Mouse (Mus musculus) ovary, postnatal 36 days (tissue): Measurements from ENCODE around the gene Syngr3.
"Not testable (repeated sequence)": the region's sequence is repeated elsewhere in the genome, so short reads cannot be mapped to it uniquely, and the experiment has no call there.

ENCODE experiments used
- DNase-seq: peaks from one replicate; pipeline ENCODE4 v3.0.0; 2022; ENCODE audit warnings: low spot score, mixed read lengths

The Syngr3 gene

GRCm38 (mm10) chr17:24689251-24690081 is at the start of gene Syngr3:
Syngr3 (minus strand) TSS chr17:24689955.
- no peak for DNase-seq

DNA sequence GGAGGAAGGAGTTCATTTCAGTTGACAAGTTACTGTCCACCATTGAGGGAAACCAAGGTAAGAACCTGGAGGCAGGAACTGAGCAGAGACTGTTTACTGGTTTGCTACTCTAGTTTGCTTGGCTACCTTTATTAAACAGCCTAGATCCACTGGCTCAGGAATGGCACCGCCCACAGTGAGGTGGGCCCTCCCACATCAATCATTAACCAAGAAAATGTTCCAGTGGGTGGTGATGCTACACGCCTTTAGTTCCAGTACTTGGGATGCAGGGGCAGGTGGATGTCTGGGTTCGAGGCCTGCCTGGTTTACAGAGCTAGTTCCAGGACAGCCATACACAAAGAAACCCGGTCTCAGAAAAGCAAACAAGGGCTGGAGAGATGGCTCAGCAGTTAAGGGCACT is 48.5 kb upstream of the Syngr3 start:
- DNase-seq = no peak

GRCm38 (mm10) chr17:24737135-24737810 is 47.5 kb upstream of the Syngr3 start:
- no peak for DNase-seq

GRCm38 (mm10) chr17:24736330-24737051 is 46.7 kb upstream of the Syngr3 start, which contains the start of gene Msrb1:
Msrb1 (plus strand) TSS chr17:24736642.
- DNase-seq = peak; percentile 92

GRCm38 (mm10) chr17:24735446-24735845 is 45.7 kb upstream of the Syngr3 start:
- DNase-seq = no peak

DNA sequence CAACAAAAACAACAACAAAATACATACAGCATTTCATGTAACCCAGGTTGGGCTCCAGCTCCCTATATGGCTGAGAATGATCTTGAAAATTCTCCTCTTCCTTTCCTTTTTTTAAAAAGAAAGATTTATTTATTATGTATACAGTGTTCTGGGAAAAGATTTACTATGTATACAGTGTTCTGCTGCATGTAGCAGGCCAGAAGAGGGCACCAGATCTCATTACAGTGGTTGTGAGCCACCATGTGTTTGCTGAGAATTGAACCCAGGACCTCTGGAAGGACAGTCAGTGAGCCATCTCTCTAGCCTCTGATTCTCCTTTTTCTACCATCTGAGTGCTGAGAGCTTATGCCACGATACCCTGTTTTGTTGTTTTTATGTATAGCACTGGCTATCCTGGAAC is 44.8 kb upstream of the Syngr3 start:
- DNase-seq = no peak

- no peak for DNase-seq
Measured at GRCm38 (mm10) chr17:24733434-24734050, 43.8 kb upstream of the Syngr3 start.

- DNase-seq = no peak
Measured at GRCm38 (mm10) chr17:24732233-24732935, 42.6 kb upstream of the Syngr3 start.

DNA sequence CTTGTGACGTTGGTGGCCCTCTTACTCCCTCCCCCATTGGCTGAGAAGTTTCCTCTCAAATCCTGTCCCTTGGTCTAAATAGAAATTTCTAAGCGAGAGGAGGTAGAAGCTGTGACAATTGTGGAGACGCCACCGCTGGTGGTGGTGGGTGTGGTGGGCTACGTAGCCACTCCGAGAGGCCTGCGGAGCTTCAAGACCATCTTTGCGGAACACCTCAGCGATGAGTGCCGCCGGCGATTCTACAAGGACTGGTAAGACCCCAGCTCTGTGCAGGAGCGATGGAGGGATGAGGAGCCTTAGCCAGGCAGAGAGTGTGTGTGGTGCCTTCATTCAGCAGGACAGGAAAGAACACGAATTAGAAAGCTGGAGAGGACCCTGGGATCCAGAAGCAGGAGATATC is 41.0 kb upstream of the Syngr3 start:
- no peak for DNase-seq

GRCm38 (mm10) chr17:24729067-24729466 is 39.3 kb upstream of the Syngr3 start:
- DNase-seq = no peak

DNA sequence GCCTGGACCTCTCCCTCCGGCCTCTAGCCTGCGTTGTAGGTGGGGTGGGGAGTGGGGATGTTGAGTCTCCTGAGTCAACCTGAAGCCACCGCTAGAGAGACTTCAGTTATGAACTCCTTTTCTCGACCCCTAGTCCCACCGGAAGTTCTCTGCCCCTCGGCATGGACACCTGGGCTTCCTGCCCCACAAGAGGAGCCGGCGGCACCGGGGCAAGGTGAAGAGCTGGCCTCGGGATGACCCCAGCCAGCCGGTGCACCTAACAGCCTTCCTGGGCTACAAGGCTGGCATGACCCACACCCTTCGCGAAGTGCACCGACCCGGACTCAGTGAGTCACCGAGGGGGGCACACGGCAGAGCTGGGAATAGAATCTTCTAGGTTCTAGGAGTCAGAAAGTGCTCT is 38.4 kb upstream of the Syngr3 start:
- no peak for DNase-seq

GRCm38 (mm10) chr17:24727618-24728017 is 37.9 kb upstream of the Syngr3 start, which contains the start of gene Rpl3l:
Rpl3l (plus strand) TSS chr17:24727820.
- DNase-seq = no peak

DNA sequence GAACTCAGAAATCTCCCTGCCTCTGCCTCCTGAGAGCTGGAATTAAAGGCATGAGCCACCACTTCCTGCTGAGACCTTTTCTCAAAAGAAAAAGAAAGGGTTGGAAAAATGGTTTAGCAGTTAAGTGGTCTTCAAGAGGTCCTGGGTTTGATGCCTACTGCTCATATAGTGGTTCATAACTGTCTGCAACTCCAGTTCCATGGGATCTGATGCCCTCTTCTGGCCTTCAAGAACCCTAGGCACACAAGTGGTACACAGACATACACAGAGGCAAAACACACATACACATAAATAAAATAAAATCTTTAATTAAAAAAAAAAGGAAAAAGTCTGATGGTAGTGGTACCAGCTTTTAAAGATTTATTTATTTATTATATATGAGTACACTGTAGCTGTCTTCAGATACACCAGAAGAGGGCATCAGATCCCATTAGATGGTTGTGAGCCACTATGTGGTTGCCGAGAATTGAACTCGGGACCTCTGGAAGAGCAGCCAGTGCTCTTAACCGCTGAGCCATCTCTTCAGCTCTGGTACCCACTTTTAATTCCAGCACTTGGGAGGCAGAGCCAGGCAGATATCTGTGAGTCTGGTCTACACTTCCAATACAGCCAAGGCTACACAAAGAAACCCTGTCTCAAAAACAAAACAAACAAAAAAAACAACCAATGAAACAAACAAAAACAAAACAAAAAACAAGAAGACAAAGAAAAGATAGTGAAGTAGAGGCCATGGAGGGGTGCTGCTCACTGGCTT is 36.1 kb upstream of the Syngr3 start:
- no peak for DNase-seq

DNA sequence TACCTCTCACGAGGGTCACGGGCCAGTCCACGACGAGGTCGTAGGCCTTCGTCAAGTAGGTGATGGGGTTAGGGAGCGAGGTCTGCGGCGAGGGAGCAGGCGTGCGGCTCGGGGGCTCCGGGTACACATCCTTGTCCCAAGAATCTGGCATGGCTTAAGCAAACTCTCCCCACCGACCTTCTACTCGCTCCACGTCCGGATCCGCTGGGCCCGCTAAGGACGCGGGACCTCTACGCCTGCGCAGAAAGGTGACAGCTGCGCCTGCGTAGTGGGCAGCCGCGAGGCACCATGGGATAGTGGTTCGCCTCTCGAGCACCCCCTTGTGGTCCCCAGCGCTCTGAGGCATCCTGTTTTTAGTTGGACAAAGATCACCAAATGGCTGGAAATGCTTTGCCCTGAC is 34.4 kb upstream of the Syngr3 start, which contains the start of gene Ndufb10:
Ndufb10 (minus strand) TSS at position 295 of the 400 bp plus-strand sequence.
- DNase-seq = peak; percentile 96

DNA sequence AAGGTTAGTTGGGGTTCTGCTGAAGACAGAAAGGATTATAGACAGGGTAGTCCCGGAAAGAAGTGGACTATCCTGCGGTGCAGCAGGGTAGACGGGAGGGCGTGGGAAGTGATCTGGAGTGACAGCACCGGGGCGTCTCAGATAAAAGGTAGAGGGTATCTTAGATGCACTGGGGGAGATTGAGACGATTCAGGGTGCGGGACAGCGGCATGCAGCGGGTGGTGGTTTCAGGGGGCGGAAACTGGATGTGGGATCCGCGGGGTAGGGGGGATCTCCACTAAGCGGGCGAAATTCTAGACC is 34.1 kb upstream of the Syngr3 start:
- DNase-seq = no peak

DNA sequence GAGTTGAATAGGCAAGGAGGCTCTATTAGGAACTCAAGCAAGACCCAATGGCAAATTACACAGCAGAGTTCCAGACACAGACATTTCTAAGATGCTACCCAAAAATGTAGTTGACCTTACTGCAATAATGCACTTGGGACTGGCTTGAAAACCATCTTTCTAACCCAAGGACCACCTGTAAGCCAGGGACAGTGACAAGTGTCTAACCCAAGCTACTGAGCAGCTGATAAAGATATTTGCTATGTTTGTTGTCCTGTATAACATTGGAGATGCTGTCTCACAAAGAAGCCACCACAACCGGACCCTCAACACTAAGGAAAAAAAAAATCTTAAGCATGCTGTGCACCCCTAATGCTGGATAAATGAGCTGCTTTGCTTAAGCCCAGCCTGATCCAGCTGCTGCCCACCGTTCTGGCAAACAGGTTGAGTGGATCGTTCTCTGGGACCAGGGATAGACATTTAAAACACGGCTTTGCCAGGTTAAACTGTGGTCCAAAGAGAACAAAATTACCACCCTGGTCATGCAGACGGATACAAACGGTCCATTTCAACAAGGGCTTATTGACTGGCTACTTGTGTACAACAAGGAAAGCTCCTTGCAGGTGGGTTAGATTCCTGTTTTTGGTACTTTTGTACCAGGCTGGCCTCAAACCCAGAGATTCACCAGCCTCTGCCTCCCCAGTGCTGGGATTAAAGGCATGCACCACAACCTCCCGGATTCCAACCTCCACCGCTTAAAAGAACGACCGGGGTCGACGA is 33.5 kb upstream of the Syngr3 start:
- DNase-seq = no peak

- DNase-seq = no peak
Measured at GRCm38 (mm10) chr17:24722220-24722924, 32.6 kb upstream of the Syngr3 start.

GRCm38 (mm10) chr17:24721383-24721955 is 31.7 kb upstream of the Syngr3 start:
- not testable (repeated sequence) for DNase-seq

DNA sequence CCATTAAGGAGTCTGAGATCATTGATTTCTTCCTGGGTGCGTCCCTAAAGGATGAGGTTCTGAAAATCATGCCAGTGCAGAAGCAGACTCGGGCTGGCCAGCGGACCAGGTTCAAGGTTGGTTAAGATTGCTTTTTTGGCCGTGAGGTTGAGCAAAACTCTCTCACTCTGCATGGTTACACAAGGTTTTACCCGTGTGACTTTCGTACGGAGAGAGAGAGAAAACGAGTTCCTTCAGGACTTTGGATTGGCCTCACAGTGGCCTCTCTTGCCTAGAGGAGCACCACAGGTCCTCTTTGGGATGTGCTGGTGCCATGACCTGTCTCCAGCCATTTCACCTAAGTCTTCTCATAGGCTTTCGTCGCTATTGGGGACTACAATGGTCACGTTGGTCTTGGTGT is 30.9 kb upstream of the Syngr3 start:
- DNase-seq = not testable (repeated sequence)
